Mouse (Mus musculus) embryonic stem cell, embryonic (primary cell): ENCODE results near the gene Snx18.

ENCODE experiments used
- CTCF ChIA-PET, 4 experiments: fragments of 300-600 bp in 2 of 4; fragments of 350-600 bp in 2 of 4; sonication (Branson Sonifier 250); formaldehyde crosslinking; loops; one replicate each; lab custom pipeline; 2022; ENCODE audit warnings: inconsistent platforms in 2 of 4; lab: Charles Lee
- POLR2A ChIA-PET, 4 experiments: fragments of 300-600 bp in 2 of 4; fragments of 350-600 bp in 2 of 4; sonication (Branson Sonifier 250); formaldehyde crosslinking; loops; one replicate each; lab custom pipeline; 2022; ENCODE audit warnings: antibody characterized with exemption in 4 of 4, inconsistent platforms in 1 of 4; lab: Charles Lee

Snx18 gene

DNA sequence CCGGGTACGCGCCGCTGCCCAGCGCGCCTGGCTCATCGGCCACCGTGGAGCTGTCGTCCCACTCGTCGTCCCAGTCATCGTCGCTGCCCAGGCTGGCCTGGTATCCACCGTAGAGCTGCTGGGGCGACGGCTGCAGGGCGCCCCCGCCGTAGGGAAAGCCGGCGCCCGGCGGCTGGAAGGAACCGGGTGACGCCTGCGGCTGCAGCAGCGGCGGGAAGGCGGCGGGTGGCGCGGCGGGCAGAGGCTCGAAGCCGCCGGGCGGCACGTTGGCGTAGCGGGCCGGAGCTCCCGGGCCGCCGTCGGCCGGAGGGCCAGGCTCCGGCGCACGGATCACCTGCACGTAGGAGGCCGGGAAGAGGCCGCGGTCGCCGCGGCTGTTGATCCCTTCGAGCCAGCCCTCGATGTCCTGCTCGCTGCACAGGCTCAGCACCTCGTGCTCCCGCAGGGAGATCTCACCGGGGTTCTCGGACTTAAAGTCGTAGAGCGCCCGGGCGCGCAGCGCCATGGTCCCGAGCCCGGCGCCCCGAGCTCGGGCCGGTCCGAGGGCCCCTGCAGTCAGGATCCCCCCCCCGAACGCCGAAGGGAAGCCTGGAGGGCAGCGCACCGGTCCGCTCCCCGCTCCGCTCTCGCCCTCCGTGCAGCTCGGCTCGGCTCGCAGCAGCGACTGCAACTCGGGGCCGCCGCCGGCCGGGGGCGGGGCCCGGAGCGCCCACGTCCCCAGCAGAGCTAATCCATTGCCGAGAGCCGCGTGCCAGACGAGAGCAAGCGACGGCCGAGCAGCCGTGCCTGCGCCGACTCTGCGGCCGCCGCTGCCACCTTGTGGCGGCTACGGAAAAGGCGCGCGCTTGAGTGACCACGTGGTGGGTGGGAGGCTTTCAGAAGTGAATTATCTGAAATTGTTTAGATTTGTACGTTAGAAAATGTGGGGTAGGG is at the start of gene Snx18:
Snx18 (minus strand) TSS at position 674 of the 933 bp plus-strand sequence.
- ChIA-PET POLR2A (interaction anchor here (0.6 to 10.4 kb wide), 45 partner anchors 10 to 1221 kb away, joined by 3 to 169 read pairs (median 4); partner anchors contain the start of genes Arl15 (in 2 of the 4) and BC067074 (in 1 of the 4)), CTCF (interaction anchor here (0.5 to 3.2 kb wide), 45 partner anchors 11 to 563 kb away, joined by 3 to 31 read pairs (median 4); partner anchors contain the start of genes Arl15 (in 1 of the 4) and BC067074 (in 1 of the 4))

DNA sequence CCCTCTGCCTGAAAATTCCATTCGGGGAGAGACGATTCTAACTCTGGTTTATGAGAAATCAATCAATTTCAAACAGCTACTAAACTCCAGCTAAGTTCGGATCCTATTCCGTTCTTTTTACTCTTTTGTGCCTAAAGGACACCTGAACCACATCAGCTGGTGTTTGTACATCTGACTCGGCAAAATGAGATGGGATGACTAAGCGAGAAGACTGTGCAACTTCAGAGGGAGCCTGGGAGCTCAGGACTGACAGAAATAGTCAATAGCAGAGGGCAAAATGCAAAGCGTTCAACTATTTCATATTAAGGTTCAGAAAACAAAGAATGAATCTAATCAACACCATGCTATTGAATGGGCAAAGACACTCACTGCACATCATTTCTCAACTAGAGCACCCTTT is 45.5 kb upstream of the Snx18 start:
- ChIA-PET POLR2A (interaction anchor here in 3 of 4 experiments (0.5 to 1.6 kb wide), 4 partner anchors 9 to 130 kb away, joined by 3 to 5 read pairs (median 3); partner anchors contain the start of gene Arl15 (in 1 of the 3)), CTCF (interaction anchor here in 2 of 4 experiments (1.2 to 1.5 kb wide), 3 partner anchors 29 to 397 kb away, joined by 3 to 7 read pairs (median 3); no protein-coding TSS in a partner anchor)

- ChIA-PET POLR2A (interaction anchor here in 3 of 4 experiments (0.5 to 1.6 kb wide), 5 partner anchors 10 to 131 kb away, joined by 3 to 5 read pairs (median 3); partner anchors contain the start of gene Arl15 (in 1 of the 3)), CTCF (interaction anchor here in 2 of 4 experiments (1.2 to 1.5 kb wide), 3 partner anchors 30 to 396 kb away, joined by 3 to 7 read pairs (median 3); no protein-coding TSS in a partner anchor)
These were observed 44.9 kb upstream of the Snx18 start, which contains the start of gene Hspb3 for GRCm38 (mm10) chr13:113663151-113663779. TSS of gene Hspb3 (minus strand) at chr13:113663676.

DNA sequence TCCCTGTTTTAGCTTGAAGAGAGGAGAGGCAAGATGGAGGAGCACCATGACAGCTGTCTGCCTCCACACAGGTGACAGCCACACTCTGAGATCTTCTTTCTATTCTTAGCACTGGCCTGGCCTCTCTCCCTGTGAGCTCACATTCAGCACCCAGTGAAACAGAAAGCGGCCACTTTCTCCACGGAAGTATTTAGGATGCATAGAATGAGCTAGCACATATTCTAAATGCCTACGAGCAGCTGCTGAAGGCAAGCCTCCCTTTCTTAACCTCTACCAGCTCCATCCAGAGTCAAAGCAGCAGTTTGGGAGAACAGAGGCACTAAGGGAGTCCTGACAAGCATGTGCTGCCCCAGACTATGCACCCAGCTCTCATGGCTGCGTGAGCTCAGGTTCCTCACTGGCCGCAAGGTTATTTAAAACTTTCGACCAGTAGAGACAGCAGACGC is 43.5 kb upstream of the Snx18 start:
- CTCF ChIA-PET, result interaction anchor here in 3 of 4 experiments (0.5 to 1.5 kb wide), 8 partner anchors 20 to 487 kb away, joined by 3 to 15 read pairs (median 4); no protein-coding TSS in a partner anchor
- POLR2A ChIA-PET, result interaction anchor here in 2 of 4 experiments (0.6 to 1.7 kb wide), 6 partner anchors 9 to 401 kb away, joined by 3 to 6 read pairs (median 3); no protein-coding TSS in a partner anchor

GRCm38 (mm10) chr13:113660576-113661310 is 42.4 kb upstream of the Snx18 start:
- ChIA-PET POLR2A (interaction anchor here in 2 of 4 experiments (0.6 to 1.7 kb wide), 7 partner anchors 9 to 213 kb away, joined by 3 to 6 read pairs (median 3); partner anchors contain the start of gene Arl15 (in 1 of the 2)), CTCF (interaction anchor here in 3 of 4 experiments (0.9 to 1.5 kb wide), 6 partner anchors 10 to 205 kb away, joined by 3 to 6 read pairs (median 4); no protein-coding TSS in a partner anchor)

DNA sequence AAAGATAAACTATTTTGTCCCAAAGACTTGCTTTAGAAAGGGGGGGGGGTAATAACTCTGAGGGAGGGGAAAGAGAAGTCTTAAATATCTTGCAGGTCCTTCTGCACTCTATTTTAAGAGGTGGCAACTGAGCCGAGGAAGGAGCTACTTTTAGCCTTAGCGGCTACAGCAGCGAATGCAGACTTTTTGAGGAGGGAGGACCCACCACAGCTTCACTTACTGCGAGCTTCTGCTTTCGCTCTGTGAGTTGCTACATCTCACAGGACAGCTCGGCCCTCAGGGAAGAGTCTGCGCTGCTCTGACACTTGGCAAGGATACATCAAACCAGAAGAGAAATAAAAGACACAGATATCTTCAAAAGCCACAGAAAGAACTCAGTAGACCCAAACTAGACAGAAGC is 38.8 kb upstream of the Snx18 start:
- POLR2A ChIA-PET, result interaction anchor here in 2 of 4 experiments (0.7 to 0.8 kb wide), 3 partner anchors 58 to 1058 kb away, joined by 3 to 7 read pairs (median 4); no protein-coding TSS in a partner anchor
- CTCF ChIA-PET, result interaction anchor here in 2 of 4 experiments (0.7 to 1.3 kb wide), 2 partner anchors 209 to 391 kb away, joined by 3 to 7 read pairs; no protein-coding TSS in a partner anchor

GRCm38 (mm10) chr13:113656639-113657038 is 38.3 kb upstream of the Snx18 start:
- ChIA-PET POLR2A (interaction anchor here in 2 of 4 experiments (0.6 to 0.8 kb wide), 3 partner anchors 10 to 626 kb away, joined by 3 to 7 read pairs (median 3); no protein-coding TSS in a partner anchor), CTCF (interaction anchor here in 1 of 4 experiments (0.7 kb wide), 1 partner anchor 390 kb away, joined by 7 read pairs; no protein-coding TSS in a partner anchor)

DNA sequence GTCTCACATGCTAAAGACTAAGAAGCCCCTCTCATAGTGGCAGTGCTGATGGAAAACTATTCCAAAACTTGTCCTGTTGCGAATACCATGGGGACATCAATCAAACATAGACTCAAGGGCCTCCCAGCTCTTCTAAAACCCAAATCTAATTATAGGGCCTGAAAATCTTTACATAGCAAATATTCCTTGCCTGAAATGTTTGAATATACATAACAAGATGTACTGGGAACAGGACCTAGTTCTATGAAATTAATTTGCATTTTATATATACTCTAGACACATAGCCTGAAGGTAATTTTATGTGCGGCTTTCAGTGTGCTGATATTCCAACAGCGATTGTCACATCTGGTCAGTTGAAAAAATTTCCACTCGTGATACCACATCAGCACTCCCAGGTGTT is 37.1 kb upstream of the Snx18 start:
- ChIA-PET POLR2A (no interaction called here), CTCF (no interaction called here)

GRCm38 (mm10) chr13:113640944-113641597 is 22.7 kb upstream of the Snx18 start:
- POLR2A ChIA-PET, result interaction anchor here in 2 of 4 experiments (0.5 to 1.3 kb wide), 4 partner anchors 20 to 319 kb away, joined by 3 to 4 read pairs (median 3); no protein-coding TSS in a partner anchor
- CTCF ChIA-PET, result interaction anchor here (0.5 to 4.8 kb wide), 20 partner anchors 13 to 906 kb away, joined by 3 to 61 read pairs (median 4); partner anchors contain the start of genes Arl15 (in 1 of the 4) and BC067074 (in 1 of the 4)

- ChIA-PET POLR2A (interaction anchor here in 3 of 4 experiments (0.8 to 1.3 kb wide), 5 partner anchors 15 to 234 kb away, joined by 3 to 5 read pairs (median 3); no protein-coding TSS in a partner anchor), CTCF (interaction anchor here (0.5 to 4.8 kb wide), 25 partner anchors 15 to 373 kb away, joined by 3 to 61 read pairs (median 4); partner anchors contain the start of gene Snx18 (in 2 of the 4))
These were observed 20.6 kb upstream of the Snx18 start for GRCm38 (mm10) chr13:113638914-113639313.

- ChIA-PET CTCF (interaction anchor here (0.6 to 2.1 kb wide), 7 partner anchors 17 to 370 kb away, joined by 3 to 10 read pairs (median 4); partner anchors contain the start of gene Snx18 (in 1 of the 4)), POLR2A (interaction anchor here in 3 of 4 experiments (0.7 to 2.9 kb wide), 9 partner anchors 16 to 393 kb away, joined by 3 to 11 read pairs (median 4); partner anchors contain the start of genes BC067074 (in 1 of the 3) and Snx18 (in 1 of the 3))
These were observed 17.4 kb upstream of the Snx18 start for GRCm38 (mm10) chr13:113635799-113636222.

DNA sequence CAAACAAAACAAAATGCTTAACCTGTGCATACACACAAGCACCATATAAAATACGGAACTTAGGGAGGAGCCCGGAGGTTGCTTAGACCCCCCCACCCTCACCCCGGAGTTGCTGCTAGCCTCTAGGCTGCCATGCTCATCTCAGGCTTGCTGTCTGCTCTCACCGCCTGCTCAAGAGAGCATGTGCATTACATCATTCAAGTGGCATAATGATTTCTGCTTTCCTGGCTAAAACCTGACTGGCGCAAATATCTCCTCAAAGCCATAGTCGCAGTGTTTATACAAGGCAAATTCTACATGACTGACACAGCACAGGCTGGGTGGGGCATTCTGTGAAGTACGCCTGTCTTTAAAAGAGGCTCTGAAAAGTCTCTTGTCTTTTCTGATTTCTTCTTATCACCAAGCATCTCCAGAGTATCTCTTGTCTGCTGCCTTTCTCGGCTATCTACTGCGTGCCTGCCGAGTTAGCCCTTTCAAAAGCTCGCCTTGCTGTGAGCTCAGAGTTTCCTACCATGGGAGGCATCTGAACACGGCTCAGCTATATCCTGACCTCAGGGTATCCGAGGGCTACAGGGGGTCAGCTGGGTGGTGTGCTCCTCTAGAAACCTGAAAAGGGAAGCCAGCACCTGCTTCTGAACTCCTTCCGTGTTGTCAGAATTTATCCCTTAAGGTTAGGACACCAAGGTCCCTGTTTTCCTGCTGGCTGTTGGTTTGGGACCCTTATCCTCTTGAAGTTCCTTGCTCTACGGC is 16.5 kb upstream of the Snx18 start:
- CTCF ChIA-PET, result interaction anchor here in 2 of 4 experiments (1.6 to 2.1 kb wide), 3 partner anchors 16 to 313 kb away, joined by 3 to 10 read pairs (median 5); partner anchors contain the start of gene Snx18 (in 1 of the 2)
- POLR2A ChIA-PET, result interaction anchor here in 1 of 4 experiments (2.9 kb wide), 1 partner anchor 15 kb away, joined by 11 read pairs; no protein-coding TSS in a partner anchor

DNA sequence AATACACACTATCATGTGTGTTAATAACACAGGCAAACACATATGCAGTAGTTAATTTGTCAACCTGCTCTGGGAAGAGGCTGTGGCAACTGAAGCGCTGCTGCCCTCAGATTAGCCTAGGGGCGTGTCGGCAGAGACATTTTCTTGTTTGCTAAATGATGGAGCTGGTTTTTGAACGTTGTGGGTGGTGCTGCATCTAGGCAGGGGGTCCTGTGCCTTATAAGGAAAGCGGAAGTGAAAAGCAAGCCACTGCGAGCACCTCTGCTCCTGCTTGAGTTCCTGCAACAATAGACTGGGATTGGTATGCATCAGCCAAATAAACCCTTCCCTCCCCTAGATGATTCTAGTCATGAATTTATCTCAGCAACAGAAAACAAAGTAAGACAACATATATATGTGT is 14.1 kb upstream of the Snx18 start:
- ChIA-PET CTCF (no interaction called here), POLR2A (interaction anchor here in 3 of 4 experiments (0.5 to 1.7 kb wide), 4 partner anchors 14 to 754 kb away, joined by 3 to 6 read pairs (median 4); partner anchors contain the start of genes Arl15 (in 1 of the 3) and Snx18 (in 1 of the 3))

DNA sequence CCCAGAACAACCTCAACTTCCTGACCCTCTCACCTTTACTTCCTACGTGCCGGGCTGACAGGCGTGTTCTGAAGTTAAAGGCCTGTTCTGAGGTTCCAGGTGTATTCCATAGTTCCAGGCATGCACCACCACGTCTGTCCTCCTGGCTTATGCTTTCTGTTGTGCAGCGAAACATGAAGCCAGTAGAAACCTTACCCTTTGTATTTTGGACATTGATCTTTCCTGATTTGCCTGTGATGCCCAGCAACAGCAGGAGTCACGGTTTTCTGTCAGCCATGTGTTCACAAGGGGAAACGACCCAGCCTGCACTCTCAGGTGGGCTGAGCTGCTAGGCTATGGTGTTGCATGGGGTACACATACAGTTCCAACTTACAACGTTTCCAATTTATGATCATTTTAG is 9.2 kb upstream of the Snx18 start:
- POLR2A ChIA-PET, result interaction anchor here in 1 of 4 experiments (0.6 kb wide), 1 partner anchor 10 kb away, joined by 3 read pairs; the partner anchor contains the start of gene Snx18
- CTCF ChIA-PET, result no interaction called here

GRCm38 (mm10) chr13:113622865-113623255 is 4.5 kb upstream of the Snx18 start:
- POLR2A ChIA-PET, result interaction anchor here in 1 of 4 experiments (1.4 kb wide), 1 partner anchor 17 kb away, joined by 4 read pairs; no protein-coding TSS in a partner anchor

More at GRCm38 (mm10) chr13:113622865-113623255, 4.5 kb upstream of the Snx18 start:
- CTCF ChIA-PET, result no interaction called here
